Mouse (Mus musculus): ENCODE data around the gene Btbd9.

Btbd9 gene

DNA sequence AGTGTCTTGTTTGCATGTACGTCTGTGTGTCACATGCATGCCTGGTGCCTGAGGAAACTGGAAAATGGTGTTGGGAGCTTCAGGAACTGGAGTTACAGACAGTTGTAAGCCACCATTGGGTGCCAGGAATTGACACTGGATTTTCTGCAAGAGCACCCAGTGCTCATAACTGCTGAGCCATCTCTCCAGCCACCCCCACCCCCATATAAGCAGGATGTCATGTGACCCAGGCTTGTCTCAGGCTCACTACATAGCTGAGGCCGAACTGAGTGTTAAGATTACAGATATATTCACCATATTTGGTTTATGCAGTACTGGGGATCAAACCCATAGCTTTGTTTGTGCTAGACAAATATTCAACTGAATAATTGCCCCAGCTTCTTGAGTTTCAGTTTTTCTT lies 394.2 kb downstream of the Btbd9 start:
- DNase-seq (ENCODE audit: low spot score in 2 of 2): no peak

DNA sequence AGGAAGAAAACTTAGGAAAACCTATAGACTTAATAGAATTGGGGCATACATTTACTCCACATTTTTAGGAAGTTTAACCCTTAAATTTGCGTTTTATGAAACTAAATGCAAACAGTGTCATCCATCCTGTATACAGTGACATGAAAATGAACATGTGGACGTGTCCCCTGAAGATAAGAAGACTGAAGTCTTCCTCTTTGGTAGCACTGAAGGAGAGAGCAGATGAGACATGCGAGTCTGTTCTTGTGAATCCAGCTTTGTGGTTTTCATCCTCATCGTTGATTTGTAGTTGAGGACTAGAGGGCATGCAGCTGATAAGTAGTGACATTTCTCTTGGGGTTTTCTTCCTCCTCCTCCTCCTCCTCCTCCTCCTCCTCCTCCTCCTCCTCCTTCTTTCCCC lies 394.7 kb downstream of the Btbd9 start:
- no peak for DNase-seq (ENCODE audit: low spot score in 2 of 2)

DNA sequence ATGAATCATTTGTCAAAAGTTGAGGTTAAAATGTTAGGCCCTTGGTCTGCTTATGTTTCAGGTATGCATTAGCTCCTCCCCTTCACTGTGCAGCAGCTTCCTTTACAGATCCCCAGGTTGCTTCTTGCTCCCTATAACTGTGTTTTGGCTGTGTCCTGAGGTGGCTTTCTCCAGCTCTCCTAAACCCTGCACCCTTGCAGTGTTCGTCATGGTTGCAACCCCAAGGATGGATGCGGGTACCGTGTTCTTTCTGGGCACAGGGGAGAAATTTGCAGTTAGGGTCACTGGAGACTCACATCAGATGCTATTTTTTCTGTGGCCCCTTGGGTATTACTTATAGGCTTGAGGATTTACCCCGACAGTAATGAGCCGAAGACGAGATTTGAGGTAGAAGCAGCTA lies 396.1 kb downstream of the Btbd9 start:
- DNase-seq (ENCODE audit: low spot score in 2 of 2): peak in 1 of 2 experiments; percentile 0

DNA sequence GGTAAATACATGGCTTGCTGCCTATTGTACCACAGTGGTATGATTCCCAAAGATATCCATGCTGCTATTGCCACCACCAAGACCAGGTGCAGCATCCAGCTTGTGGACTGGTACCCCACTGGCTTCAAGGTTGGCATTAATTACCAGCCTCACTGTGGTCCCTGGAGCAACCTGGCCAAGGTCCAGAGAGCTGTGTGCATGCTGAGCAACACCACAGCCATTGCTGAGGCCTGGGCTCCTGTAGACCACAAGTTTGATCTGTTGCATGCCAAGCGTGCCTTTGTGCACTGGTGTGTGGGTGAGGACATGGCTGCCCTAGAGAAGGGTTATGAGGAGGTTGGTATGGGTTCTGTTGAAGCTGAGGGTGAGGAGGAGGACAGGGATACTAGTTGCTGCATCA lies 397.9 kb downstream of the Btbd9 start:
- DNase-seq (ENCODE audit: low spot score in 2 of 2): peak in 1 of 2 experiments; percentile 56

DNA sequence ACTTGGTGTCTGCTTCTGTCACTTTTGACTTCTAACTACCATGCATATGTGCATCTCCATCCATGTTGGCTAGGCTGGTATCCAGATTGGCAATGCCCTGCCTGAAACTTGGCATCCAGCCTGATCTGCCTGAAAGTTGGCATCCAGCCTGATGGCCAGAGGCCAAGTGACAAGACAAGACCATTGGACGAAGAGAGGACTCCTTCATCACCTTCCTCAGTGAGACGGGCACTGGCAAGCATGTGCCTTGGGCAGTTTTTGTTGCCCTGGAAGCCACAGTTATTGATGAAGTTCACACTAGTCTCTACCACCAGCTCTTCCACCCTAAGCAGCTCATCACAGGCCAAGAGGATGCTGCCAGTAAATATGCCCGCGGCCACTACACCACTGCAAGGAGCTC lies 398.9 kb downstream of the Btbd9 start:
- peak; percentile 72 to 96 for DNase-seq (ENCODE audit: low spot score in 2 of 2)
